Mouse (Mus musculus): ENCODE data around the gene Coro2b. TPM values are rescaled to one million over a fixed set of nuclear protein-coding genes. Genes with fewer than 3 reads are reported as not detected.
A peak's percentile ranks its signal among the peaks of the same experiment; 100 is the strongest.

Gene Coro2b
- total and polyA plus RNA-seq, 2 experiments from 2014 or later: 24.7 to 47.2 TPM

DNA sequence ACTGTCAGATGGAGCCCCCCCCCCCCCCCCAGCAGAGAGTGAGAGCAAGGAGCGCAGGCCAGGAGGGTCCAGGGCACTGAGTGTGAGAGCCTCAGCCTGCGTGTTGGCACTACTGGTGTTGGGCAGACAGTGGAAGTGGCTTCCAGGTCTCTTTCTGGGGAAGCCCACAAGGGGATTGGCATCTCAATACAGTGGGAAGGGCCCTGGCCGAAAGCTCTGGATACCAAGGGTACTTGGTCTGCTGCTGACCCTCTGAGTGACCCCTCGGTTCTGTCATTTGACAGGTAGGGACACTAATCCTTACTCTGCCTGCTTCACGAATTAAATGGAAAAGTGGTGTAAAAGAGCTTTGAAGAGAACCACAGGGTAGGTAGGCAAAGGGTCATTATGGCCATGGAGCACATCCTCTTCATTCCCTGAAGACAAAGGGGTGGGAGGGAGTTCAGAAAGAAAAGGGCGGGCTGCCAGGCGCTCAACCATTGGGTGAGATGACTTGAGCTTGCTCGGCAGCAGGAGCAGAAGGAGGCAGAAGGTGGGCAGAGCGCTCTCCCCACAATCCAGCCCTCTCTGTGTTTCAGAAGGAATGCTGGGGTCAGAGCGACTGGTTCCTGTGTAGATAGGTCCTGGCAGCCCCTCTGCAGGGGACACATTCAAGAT lies 116.5 kb downstream of the Coro2b start:
- DNase-seq (ENCODE audit: low spot score) (peak; percentile 42), ATAC-seq (no peak)
- no peak overlapping the region for H3K4me3 ChIP-seq (ENCODE audit: low read length)
- no peak overlapping the region; the same call in 1 of the 2 replicates for H3K27ac ChIP-seq
- no peak for TF ChIP-seq CTCF (IDR thresholded peaks at IDR 0.05; ENCODE audit: low read depth)
- H3K4me1 ChIP-seq (ENCODE audit: insufficient read depth, low read length): no peaks in the 10 kb centered on the region
- no peaks in the 10 kb centered on the region for H3K27me3 ChIP-seq (ENCODE audit: insufficient read depth, low read length)
- H3K4me2 ChIP-seq (ENCODE audit: low read depth, low read length): no peak overlapping the region
- no peaks in the 10 kb centered on the region for H3K9me3 ChIP-seq (ENCODE audit: low read length)
- WGBS: 44% methylated on average over 10 of the region's 10 CpGs
- H3K9ac ChIP-seq (replicated peaks; ENCODE audit: low read length): no peak overlapping the region; the same call in 1 of the 2 replicates
- H3K36me3 ChIP-seq (ENCODE audit: insufficient read depth, low read length): peaks cover 11% of the 10 kb centered on the region; the same call in 1 of the 2 replicates

DNA sequence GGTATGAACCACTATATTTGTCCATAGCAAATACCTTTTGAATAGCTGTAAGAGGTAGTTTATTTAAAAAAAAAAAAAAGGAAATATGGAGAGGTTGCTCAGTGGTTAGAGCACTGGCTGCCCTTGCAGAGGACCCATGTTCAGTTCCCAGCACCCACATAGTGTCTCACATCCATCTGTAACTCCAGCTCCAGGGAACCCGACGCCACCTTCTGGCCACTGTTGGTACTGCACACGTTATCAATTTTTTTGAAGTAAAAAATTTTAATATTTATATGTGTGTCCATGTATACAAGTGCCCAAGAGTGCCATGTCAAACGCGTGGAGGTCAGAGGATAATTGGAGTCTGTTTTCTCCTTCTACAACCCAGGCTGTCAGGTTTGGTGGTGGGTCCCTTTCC lies 118.1 kb downstream of the Coro2b start:
- no peaks in the 10 kb centered on the region for H3K9me3 ChIP-seq (ENCODE audit: low read length)
- TF ChIP-seq CTCF (IDR thresholded peaks at IDR 0.05; ENCODE audit: low read depth): peak; percentile 67
- H3K27ac ChIP-seq: no peak overlapping the region
- H3K4me2 ChIP-seq (ENCODE audit: low read depth, low read length): no peak overlapping the region
- no peaks in the 10 kb centered on the region for H3K36me3 ChIP-seq (ENCODE audit: insufficient read depth, low read length)
- H3K9ac ChIP-seq (replicated peaks; ENCODE audit: low read length): no peak overlapping the region
- WGBS: 68% methylated on average over 5 of the region's 5 CpGs
- H3K27me3 ChIP-seq (ENCODE audit: insufficient read depth, low read length): no peaks in the 10 kb centered on the region
- DNase-seq (ENCODE audit: low spot score) (no peak), ATAC-seq (no peak)
- peaks cover 9% of the 10 kb centered on the region; the same call in 1 of the 2 replicates for H3K4me1 ChIP-seq (ENCODE audit: insufficient read depth, low read length)
- H3K4me3 ChIP-seq (ENCODE audit: low read length): no peak overlapping the region

DNA sequence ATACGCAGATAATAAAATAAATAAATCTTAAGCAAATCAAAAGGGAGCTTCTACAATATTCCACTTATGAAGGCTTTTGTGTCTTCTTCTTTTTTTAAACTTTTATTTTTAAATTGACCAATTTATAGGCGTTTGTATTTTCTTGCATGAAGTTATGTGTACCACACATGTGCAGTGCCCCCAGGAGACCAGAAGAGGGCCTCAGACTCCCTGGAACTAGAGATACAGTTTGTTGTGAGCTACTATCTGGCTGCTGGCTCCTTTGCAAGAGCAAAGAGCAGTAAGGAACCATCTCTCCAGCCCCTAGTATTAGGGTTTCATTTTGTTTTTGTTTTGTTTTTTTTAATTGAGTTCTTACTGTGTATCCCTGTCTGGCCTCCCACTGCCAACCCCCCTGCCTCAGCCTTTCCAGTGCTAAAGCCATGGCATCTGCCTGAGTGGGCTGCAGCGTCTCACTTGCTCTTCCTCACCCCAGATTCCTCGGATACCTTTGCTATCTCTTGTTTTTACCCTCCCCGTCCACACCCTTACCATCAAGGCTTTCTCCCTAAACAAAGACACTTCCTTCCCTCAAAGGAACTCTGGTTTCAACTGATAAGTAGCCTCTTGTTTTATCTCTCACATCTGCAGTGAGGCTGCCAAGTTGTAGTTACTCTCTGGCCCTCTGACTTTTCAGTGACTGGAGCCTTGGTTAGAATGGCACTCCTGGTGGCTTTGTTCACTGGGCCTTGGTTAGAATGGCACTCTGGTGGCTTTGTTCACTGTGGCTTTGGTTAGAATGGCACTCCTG lies 129.3 kb downstream of the Coro2b start:
- DNase-seq (ENCODE audit: low spot score) (no peak), ATAC-seq (no peak)
- H3K9ac ChIP-seq (replicated peaks; ENCODE audit: low read length): no peak overlapping the region
- H3K9me3 ChIP-seq (ENCODE audit: low read length): no peaks in the 10 kb centered on the region
- no peak overlapping the region for H3K4me2 ChIP-seq (ENCODE audit: low read depth, low read length)
- H3K27ac ChIP-seq: no peak overlapping the region
- no peaks in the 10 kb centered on the region for H3K27me3 ChIP-seq (ENCODE audit: insufficient read depth, low read length)
- H3K4me3 ChIP-seq (ENCODE audit: low read length): no peak overlapping the region
- WGBS: 77% methylated on average over 5 of the region's 5 CpGs
- no peak for TF ChIP-seq CTCF (IDR thresholded peaks at IDR 0.05; ENCODE audit: low read depth)
- no peaks in the 10 kb centered on the region for H3K36me3 ChIP-seq (ENCODE audit: insufficient read depth, low read length)
- H3K4me1 ChIP-seq (ENCODE audit: insufficient read depth, low read length): no peaks in the 10 kb centered on the region

DNA sequence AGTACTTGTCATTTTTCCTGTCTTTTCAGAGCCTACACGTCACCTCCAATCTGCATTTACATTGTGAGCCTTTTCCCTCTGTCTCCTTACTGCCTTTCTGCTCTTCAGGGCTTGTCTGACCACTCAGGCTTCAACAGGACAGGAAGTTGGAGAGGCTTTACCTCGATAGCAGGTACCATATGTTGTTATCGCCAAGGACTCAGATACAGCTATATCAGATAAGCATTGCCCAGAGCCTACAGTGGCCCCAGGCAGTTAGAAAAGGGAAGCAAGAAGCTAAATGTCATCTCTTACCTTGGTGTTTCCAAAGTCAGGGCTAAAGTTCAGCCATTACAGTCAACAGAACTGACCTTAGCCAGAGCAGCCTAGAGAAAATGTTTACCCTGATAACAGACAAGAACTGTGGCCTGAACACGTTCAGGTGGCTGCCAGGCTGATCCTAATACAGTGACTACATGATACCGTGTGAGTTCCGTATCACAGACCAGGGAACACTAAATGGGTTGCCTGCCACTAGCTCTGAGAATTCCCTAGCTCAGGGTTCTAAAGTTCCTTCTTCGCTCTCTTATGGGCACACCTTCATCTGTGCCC lies 130.3 kb downstream of the Coro2b start:
- 89% methylated on average over 7 of the region's 7 CpGs for WGBS
- no peaks in the 10 kb centered on the region for H3K4me1 ChIP-seq (ENCODE audit: insufficient read depth, low read length)

DNA sequence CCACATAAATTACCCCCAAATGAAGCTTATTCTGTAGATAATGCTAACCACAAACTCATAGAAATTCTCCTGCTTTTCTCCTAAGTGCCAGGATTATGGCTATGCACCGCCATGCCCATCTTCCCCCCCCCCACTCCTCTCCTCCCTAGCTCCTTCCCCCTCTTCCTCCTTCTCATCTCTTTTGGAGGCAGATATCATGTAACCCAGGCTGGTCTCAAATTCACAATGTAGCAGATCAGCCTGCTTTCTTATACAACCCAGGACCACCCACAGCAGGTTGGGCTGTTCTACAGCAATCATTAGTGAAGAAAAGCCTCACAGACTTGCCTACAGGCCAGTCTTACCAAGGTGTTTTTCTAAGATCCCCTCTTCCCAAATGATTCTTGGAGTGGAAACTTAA lies 135.3 kb downstream of the Coro2b start:
- H3K36me3 ChIP-seq (ENCODE audit: insufficient read depth, low read length): no peaks in the 10 kb centered on the region
- ATAC-seq: no peak
- H3K4me2 ChIP-seq (ENCODE audit: low read depth, low read length): no peak overlapping the region
- TF ChIP-seq CTCF (IDR thresholded peaks at IDR 0.05; ENCODE audit: low read depth): no peak
- H3K4me1 ChIP-seq (ENCODE audit: insufficient read depth, low read length): no peaks in the 10 kb centered on the region
- H3K27ac ChIP-seq: no peak overlapping the region
- DNase-seq (ENCODE audit: low spot score): no peak
- no peak overlapping the region for H3K9ac ChIP-seq (replicated peaks; ENCODE audit: low read length)
- H3K9me3 ChIP-seq (ENCODE audit: low read length): no peaks in the 10 kb centered on the region
- H3K27me3 ChIP-seq (ENCODE audit: insufficient read depth, low read length): no peaks in the 10 kb centered on the region
- 71% methylated on average over 1 of the region's 1 CpGs for WGBS
- H3K4me3 ChIP-seq (ENCODE audit: low read length): no peak overlapping the region

More for the DNA sequence above, 130.3 kb downstream of the Coro2b start:
- Histone ChIP-seq H3K9me3 (ENCODE audit: low read length) (no peaks in the 10 kb centered on the region), H3K27ac (no peak overlapping the region), H3K4me2 (ENCODE audit: low read depth, low read length) (no peak overlapping the region), H3K4me3 (ENCODE audit: low read length) (no peak overlapping the region), H3K9ac (replicated peaks; ENCODE audit: low read length) (no peak overlapping the region), H3K27me3 (ENCODE audit: insufficient read depth, low read length) (no peaks in the 10 kb centered on the region), H3K36me3 (ENCODE audit: insufficient read depth, low read length) (no peaks in the 10 kb centered on the region)
- ATAC-seq (no peak), DNase-seq (ENCODE audit: low spot score) (no peak)
- no peak for TF ChIP-seq CTCF (IDR thresholded peaks at IDR 0.05; ENCODE audit: low read depth)

DNA sequence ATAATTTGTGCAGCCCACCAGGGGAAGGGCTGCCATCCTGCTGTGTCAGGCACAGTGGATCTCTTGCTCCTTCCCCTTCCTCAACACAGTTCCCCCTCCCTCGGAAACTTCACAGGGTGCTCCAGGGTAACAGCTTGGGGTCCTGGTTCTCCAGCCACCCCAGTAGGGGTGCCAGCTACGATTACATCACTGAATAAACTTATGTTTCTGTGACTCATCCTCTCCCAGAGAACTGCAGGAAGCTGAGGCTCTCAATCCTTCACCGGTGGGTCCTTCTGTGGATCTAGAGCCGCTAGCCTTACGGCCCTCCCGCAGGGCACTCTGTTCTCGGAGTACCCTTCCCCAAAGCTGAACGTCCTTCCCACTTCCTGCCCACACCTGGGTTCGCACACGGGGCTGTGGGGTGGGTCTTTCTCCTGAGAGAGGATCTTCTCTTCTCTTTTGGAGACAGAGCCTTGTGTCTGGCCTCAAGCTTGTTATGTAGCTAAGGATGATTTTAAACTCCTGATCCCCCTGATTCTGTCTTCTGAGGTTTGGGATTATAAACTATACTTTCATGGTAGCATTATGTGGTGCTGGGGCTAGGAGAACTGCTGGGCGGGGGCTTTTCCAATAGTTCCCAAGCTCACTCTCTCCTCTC lies 136.2 kb downstream of the Coro2b start:
- Histone ChIP-seq H3K9ac (replicated peaks; ENCODE audit: low read length) (no peak overlapping the region), H3K27me3 (ENCODE audit: insufficient read depth, low read length) (no peaks in the 10 kb centered on the region), H3K4me1 (ENCODE audit: insufficient read depth, low read length) (no peaks in the 10 kb centered on the region), H3K36me3 (ENCODE audit: insufficient read depth, low read length) (no peaks in the 10 kb centered on the region), H3K27ac (no peak overlapping the region), H3K4me2 (ENCODE audit: low read depth, low read length) (no peak overlapping the region), H3K4me3 (ENCODE audit: low read length) (no peak overlapping the region), H3K9me3 (ENCODE audit: low read length) (no peaks in the 10 kb centered on the region)
- ATAC-seq (no peak), DNase-seq (ENCODE audit: low spot score) (no peak)
- 70% methylated on average over 11 of the region's 11 CpGs for WGBS
- TF ChIP-seq CTCF (IDR thresholded peaks at IDR 0.05; ENCODE audit: low read depth): no peak
